Mouse (Mus musculus) embryonic facial prominence, embryonic 12.5 days (tissue): ENCODE data around the gene Tead4. TPM values are rescaled to one million over a fixed set of nuclear protein-coding genes. Genes with fewer than 3 reads are reported as not detected.
A peak's percentile ranks its signal among the peaks of the same experiment; 100 is the strongest.

Source experiments
- ATAC-seq: fragments of 200-750 bp; cut with Nextera tagmentation; 2 replicates; pipeline ENCODE4 v1.8.0; 2017; ENCODE audit not compliant: insufficient number of reproducible peaks, insufficient read depth, low FRiP score, low TSS enrichment
- H3K27ac ChIP-seq: fragments of 300-500 bp; sonication (generic); 2 replicates; pipeline ENCODE4 v1.5.1; 2016; ENCODE audit warnings: mild to moderate bottlenecking
- H3K27me3 ChIP-seq: fragments of 300-500 bp; sonication (generic); 2 replicates; pipeline ENCODE4 v1.6.1; 2016; ENCODE audit warnings: mild to moderate bottlenecking, moderate library complexity
- H3K36me3 ChIP-seq: fragments of 300-500 bp; sonication (generic); 2 replicates; pipeline ENCODE4 v1.6.1; 2016; ENCODE audit warnings: mild to moderate bottlenecking
- H3K4me1 ChIP-seq: fragments of 300-500 bp; sonication (generic); 2 replicates; pipeline ENCODE4 v1.6.1; 2016
- H3K4me2 ChIP-seq: fragments of 300-500 bp; sonication (generic); replicated peaks from 2 replicates; pipeline ENCODE4 v1.6.1; 2016; ENCODE audit warnings: mild to moderate bottlenecking, moderate library complexity
- H3K4me3 ChIP-seq: fragments of 300-500 bp; sonication (generic); 2 replicates; pipeline ENCODE4 v1.5.1; 2016; ENCODE audit warnings: mild to moderate bottlenecking
- H3K9ac ChIP-seq: fragments of 300-500 bp; sonication (generic); 2 replicates; pipeline ENCODE4 v1.6.1; 2016; ENCODE audit warnings: mild to moderate bottlenecking, moderate library complexity
- H3K9me3 ChIP-seq: fragments of 300-500 bp; sonication (generic); 2 replicates; pipeline ENCODE4 v1.6.1; 2016; ENCODE audit warnings: mild to moderate bottlenecking, moderate library complexity
- WGBS: fragments of 180-500 bp; shearing (Covaris S2); methylation state at CpG from one replicate; pipeline ENCODE4 v1.1.7; 2016; 5-methylcytosine and 5-hydroxymethylcytosine counted together
- polyA plus RNA-seq: library from polyadenylated mRNA; unstranded; fragments of >200 nt; fragmentation: Nextera tagmentation; extraction: Ambion mirVana; gene quantifications from 2 replicates; pipeline ENCODE4 v1.2.1, GENCODE M21; 2016

Gene Tead4
- polyA plus RNA-seq, 1 experiment from 2014 or later: 3.6 TPM

- H3K9ac ChIP-seq: no peak overlapping the region
- no peaks in the 10 kb centered on the region for H3K36me3 ChIP-seq
- no peak for ATAC-seq
- no peaks in the 10 kb centered on the region for H3K4me1 ChIP-seq
- no peaks in the 10 kb centered on the region for H3K27me3 ChIP-seq
- H3K9me3 ChIP-seq: no peaks in the 10 kb centered on the region
- no peak overlapping the region for H3K27ac ChIP-seq
- 78% methylated on average over 8 of the region's 8 CpGs for whole genome bisulfite sequencing
- H3K4me3 ChIP-seq: no peak overlapping the region
- no peak overlapping the region for H3K4me2 ChIP-seq
Measured at GRCm38 (mm10) chr6:128264870-128265526, 35.6 kb downstream of the Tead4 start.

- Histone ChIP-seq H3K4me1 (no peaks in the 10 kb centered on the region), H3K27ac (no peak overlapping the region), H3K36me3 (no peaks in the 10 kb centered on the region), H3K9me3 (no peaks in the 10 kb centered on the region), H3K27me3 (no peaks in the 10 kb centered on the region), H3K9ac (no peak overlapping the region), H3K4me2 (no peak overlapping the region), H3K4me3 (no peak overlapping the region)
- 57% methylated on average over 1 of the region's 1 CpGs for WGBS
- ATAC-seq: no peak
Measured at GRCm38 (mm10) chr6:128261486-128261885, 39.1 kb downstream of the Tead4 start.

GRCm38 (mm10) chr6:128259252-128259651 is 41.4 kb downstream of the Tead4 start:
- H3K36me3 ChIP-seq: no peaks in the 10 kb centered on the region
- H3K27me3 ChIP-seq: no peaks in the 10 kb centered on the region
- no peak overlapping the region for H3K4me3 ChIP-seq
- 90% methylated on average over 3 of the region's 3 CpGs for WGBS
- no peak overlapping the region for H3K9ac ChIP-seq
- H3K9me3 ChIP-seq: no peaks in the 10 kb centered on the region
- no peaks in the 10 kb centered on the region for H3K4me1 ChIP-seq
- no peak overlapping the region for H3K4me2 ChIP-seq
- no peak for ATAC-seq
- H3K27ac ChIP-seq: no peak overlapping the region

- H3K9me3 ChIP-seq: no peaks in the 10 kb centered on the region
- H3K9ac ChIP-seq: no peak overlapping the region
- no peak for ATAC-seq
- H3K4me2 ChIP-seq: no peak overlapping the region
- 66% methylated on average over 2 of the region's 2 CpGs for WGBS
- H3K27me3 ChIP-seq: no peaks in the 10 kb centered on the region
- H3K36me3 ChIP-seq: no peaks in the 10 kb centered on the region
- no peak overlapping the region for H3K4me3 ChIP-seq
- no peak overlapping the region for H3K27ac ChIP-seq
- H3K4me1 ChIP-seq: no peaks in the 10 kb centered on the region
Measured at GRCm38 (mm10) chr6:128255941-128256340, 44.7 kb downstream of the Tead4 start.

- H3K4me2 ChIP-seq: no peak overlapping the region
- H3K4me3 ChIP-seq: no peak overlapping the region
- no peak overlapping the region for H3K27ac ChIP-seq
- no peak overlapping the region for H3K9ac ChIP-seq
- H3K9me3 ChIP-seq: no peaks in the 10 kb centered on the region
- no peaks in the 10 kb centered on the region for H3K4me1 ChIP-seq
- H3K27me3 ChIP-seq: no peaks in the 10 kb centered on the region
- H3K36me3 ChIP-seq: no peaks in the 10 kb centered on the region
- ATAC-seq: no peak
- WGBS: 80% methylated on average over 4 of the region's 4 CpGs
Measured at GRCm38 (mm10) chr6:128255292-128255691, 45.3 kb downstream of the Tead4 start.

GRCm38 (mm10) chr6:128254551-128254950 is 46.1 kb downstream of the Tead4 start:
- Histone ChIP-seq H3K9me3 (no peaks in the 10 kb centered on the region), H3K36me3 (no peaks in the 10 kb centered on the region), H3K27me3 (no peaks in the 10 kb centered on the region), H3K4me2 (no peak overlapping the region), H3K4me3 (no peak overlapping the region), H3K27ac (no peak overlapping the region), H3K9ac (no peak overlapping the region), H3K4me1 (no peaks in the 10 kb centered on the region)
- ATAC-seq: no peak
- 50% methylated on average over 4 of the region's 4 CpGs for WGBS

- H3K36me3 ChIP-seq: no peaks in the 10 kb centered on the region
- no peaks in the 10 kb centered on the region for H3K9me3 ChIP-seq
- no peaks in the 10 kb centered on the region for H3K27me3 ChIP-seq
- no peak overlapping the region for H3K9ac ChIP-seq
- H3K4me2 ChIP-seq: no peak overlapping the region
- H3K4me1 ChIP-seq: no peaks in the 10 kb centered on the region
- ATAC-seq: no peak
- H3K27ac ChIP-seq: no peak overlapping the region
- no peak overlapping the region for H3K4me3 ChIP-seq
- 53% methylated on average over 2 of the region's 2 CpGs for WGBS
Measured at GRCm38 (mm10) chr6:128253111-128253510, 47.5 kb downstream of the Tead4 start.

- no peak for ATAC-seq
- no peaks in the 10 kb centered on the region for H3K27me3 ChIP-seq
- H3K4me1 ChIP-seq: no peaks in the 10 kb centered on the region
- no peak overlapping the region for H3K4me2 ChIP-seq
- no peaks in the 10 kb centered on the region for H3K36me3 ChIP-seq
- no peaks in the 10 kb centered on the region for H3K9me3 ChIP-seq
- WGBS: 89% methylated on average over 5 of the region's 5 CpGs
- H3K4me3 ChIP-seq: no peak overlapping the region
- H3K27ac ChIP-seq: no peak overlapping the region
- no peak overlapping the region for H3K9ac ChIP-seq
Measured at GRCm38 (mm10) chr6:128250596-128250995, 50.0 kb downstream of the Tead4 start.

- no peak for ATAC-seq
Measured at GRCm38 (mm10) chr6:128237102-128237763, 63.4 kb downstream of the Tead4 start.

GRCm38 (mm10) chr6:128236581-128236980 is 64.0 kb downstream of the Tead4 start:
- H3K9me3 ChIP-seq: no peaks in the 10 kb centered on the region
- no peak overlapping the region for H3K4me3 ChIP-seq
- no peak overlapping the region for H3K9ac ChIP-seq
- peaks cover 6% of the 10 kb centered on the region; the same call in 1 of the 2 replicates for H3K4me1 ChIP-seq
- no peak; the same call in 1 of the 2 replicates for ATAC-seq
- no peaks in the 10 kb centered on the region for H3K27me3 ChIP-seq
- no peak overlapping the region for H3K4me2 ChIP-seq
- no peak overlapping the region for H3K27ac ChIP-seq
- 69% methylated on average over 9 of the region's 9 CpGs for WGBS
- H3K36me3 ChIP-seq: no peaks in the 10 kb centered on the region

More at GRCm38 (mm10) chr6:128237102-128237763, 63.4 kb downstream of the Tead4 start:
- H3K4me1 ChIP-seq: peaks cover 6% of the 10 kb centered on the region; the same call in 1 of the 2 replicates
- no peaks in the 10 kb centered on the region for H3K36me3 ChIP-seq
- H3K27me3 ChIP-seq: no peaks in the 10 kb centered on the region
- 77% methylated on average over 2 of the region's 2 CpGs for WGBS
- H3K9me3 ChIP-seq: no peaks in the 10 kb centered on the region
- no peak overlapping the region for H3K4me2 ChIP-seq
- H3K27ac ChIP-seq: no peak overlapping the region
- H3K4me3 ChIP-seq: no peak overlapping the region
- no peak overlapping the region for H3K9ac ChIP-seq

GRCm38 (mm10) chr6:128234206-128234605 is 66.4 kb downstream of the Tead4 start:
- Histone ChIP-seq H3K4me3 (no peak overlapping the region), H3K36me3 (no peaks in the 10 kb centered on the region), H3K4me2 (no peak overlapping the region), H3K9ac (no peak overlapping the region), H3K9me3 (no peaks in the 10 kb centered on the region), H3K27ac (no peak overlapping the region), H3K4me1 (peaks cover 6% of the 10 kb centered on the region; the same call in 1 of the 2 replicates), H3K27me3 (no peaks in the 10 kb centered on the region)
- ATAC-seq: 0 out of 2 replicates have a peak, but pooled peaks have one; percentile 30
- 27% methylated on average over 5 of the region's 5 CpGs for WGBS

- Histone ChIP-seq H3K4me2 (no peak overlapping the region), H3K4me3 (no peak overlapping the region), H3K9me3 (no peaks in the 10 kb centered on the region), H3K27me3 (no peaks in the 10 kb centered on the region), H3K4me1 (no peaks in the 10 kb centered on the region), H3K27ac (no peak overlapping the region), H3K36me3 (no peaks in the 10 kb centered on the region), H3K9ac (no peak overlapping the region)
- WGBS: 71% methylated on average over 7 of the region's 7 CpGs
- no peak for ATAC-seq
Measured at GRCm38 (mm10) chr6:128232216-128232615, 68.4 kb downstream of the Tead4 start.
